In the genomic region with DNA sequence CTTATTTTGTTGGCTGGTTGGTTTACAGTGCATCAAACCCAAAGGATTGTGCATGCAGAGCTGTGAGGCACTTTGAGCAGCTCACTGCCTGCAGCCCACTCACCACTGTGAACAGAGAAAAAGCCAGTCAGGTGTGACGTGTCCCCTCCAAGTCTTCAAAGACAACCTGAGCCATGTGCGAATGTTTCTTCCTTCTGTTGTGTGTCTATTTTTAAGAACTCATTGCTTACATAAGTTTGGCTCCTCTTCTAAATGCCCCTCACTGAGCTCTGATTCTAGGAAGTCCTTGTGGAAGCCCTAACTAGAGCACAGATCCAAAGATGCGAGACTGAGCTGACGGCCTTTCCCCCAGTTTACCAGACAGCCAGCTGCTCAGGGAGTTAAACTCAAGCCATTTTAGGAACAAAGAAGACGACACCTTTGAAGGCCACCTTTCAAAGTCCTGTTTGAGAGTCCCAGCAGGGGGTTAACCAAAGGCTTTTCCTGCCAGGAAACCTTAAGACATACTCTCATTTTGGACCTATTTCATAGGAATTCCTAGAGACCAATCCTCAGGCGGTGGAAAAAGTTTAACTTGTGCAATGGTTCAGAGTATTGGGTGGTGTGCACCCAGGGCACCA, we compare ENCODE assay signal across 20 mouse cellular contexts. TPM values are rescaled to one million over a fixed set of nuclear protein-coding genes. Genes with fewer than 3 reads are reported as not detected.
DNase-seq lines count a peak whose midpoint lies in the region; ATAC-seq and TF ChIP-seq lines count a peak whose summit lies in the region.
"Had no signal": no experiment of that assay in that cellular context is flagged by ENCODE, and none has a peak within 500 bp of the region (broad histone marks: within the 10 kb centered on the region; RNA-seq: fewer than 3 reads in every experiment).

No protein-coding gene starts in this region.

- ATAC-seq in forebrain, embryonic 14.5 days: no peak
- no peak for ATAC-seq in forebrain, postnatal 0 days
- ATAC-seq: intestine, embryonic 15.5 days had no signal

- H3K36me3 ChIP-seq in forebrain, embryonic 14.5 days (ENCODE audit: control insufficient read depth, insufficient read depth, low read length): peaks cover 10% of the 10 kb centered on the region; the same call in 1 of the 2 replicates
- peaks cover 8% of the 10 kb centered on the region for H3K36me3 ChIP-seq in forebrain, postnatal 0 days (ENCODE audit: insufficient read depth)
- H3K36me3 ChIP-seq: intestine, embryonic 15.5 days had no signal

- peak; percentile 2 for DNase-seq in forebrain, embryonic 14.5 days (ENCODE audit: low spot score)
- DNase-seq in forebrain, postnatal 0 days: no peak
- no peak for DNase-seq in layer of hippocampus, adult 2 months (ENCODE audit: low spot score in 2 of 2)
- no peak for DNase-seq in layer of hippocampus, postnatal 10 days (ENCODE audit: low spot score in 2 of 2)
- DNase-seq in right cerebral cortex, postnatal 25 days: peak; percentile 46
- no peak for DNase-seq in right cerebral cortex, postnatal 4 days
- DNase-seq in embryo, embryonic 9.5 days (ENCODE audit: extremely low spot score): no peak
- DNase-seq in retina, embryonic 14.5 days (ENCODE audit: low spot score): no peak
- DNase-seq: adrenal gland, postnatal 36 days; gastrocnemius, postnatal 25 days; liver, embryonic 13.5 days had no signal

- H3K4me2 ChIP-seq in forebrain, embryonic 14.5 days (ENCODE audit: low read length): no peak overlapping the region
- H3K4me2 ChIP-seq in forebrain, postnatal 0 days (ENCODE audit: low read depth): no peak overlapping the region
- H3K4me2 ChIP-seq: embryonic facial prominence, embryonic 13.5 days; heart, embryonic 12.5 days; hindbrain, embryonic 14.5 days; intestine, embryonic 15.5 days; limb, embryonic 12.5 days; liver, embryonic 13.5 days; lung, embryonic 15.5 days; midbrain, embryonic 12.5 days had no signal

- WGBS in forebrain, embryonic 14.5 days: 46% methylated on average over 6 of the region's 6 CpGs
- 49% methylated on average over 6 of the region's 6 CpGs for WGBS in forebrain, postnatal 0 days

- no peak for TF ChIP-seq CTCF in forebrain, postnatal 0 days (IDR thresholded peaks at IDR 0.05; ENCODE audit: low read depth)
- no peak for TF ChIP-seq CTCF in layer of hippocampus, adult 2 months (conservative IDR thresholded peaks at IDR 0.05)

- no peaks in the 10 kb centered on the region for H3K27me3 ChIP-seq in forebrain, embryonic 14.5 days (replicated peaks; ENCODE audit: control insufficient read depth, insufficient read depth, low read length)
- H3K27me3 ChIP-seq in forebrain, postnatal 0 days (ENCODE audit: insufficient read depth, low read length): no peaks in the 10 kb centered on the region
- H3K27me3 ChIP-seq: embryonic facial prominence, embryonic 13.5 days; heart, embryonic 12.5 days; intestine, embryonic 15.5 days; limb, embryonic 12.5 days; liver, embryonic 13.5 days; lung, embryonic 15.5 days; midbrain, embryonic 12.5 days had no signal

- H3K27ac ChIP-seq in forebrain, embryonic 14.5 days (ENCODE audit: low read depth, low read length): no peak overlapping the region
- no peak overlapping the region for H3K27ac ChIP-seq in forebrain, postnatal 0 days (ENCODE audit: low read depth, low read length)
- peak overlapping the region; percentile 20; the same call in 1 of the 2 replicates for H3K27ac ChIP-seq in layer of hippocampus, adult 2 months
- H3K27ac ChIP-seq: embryonic facial prominence, embryonic 13.5 days; hindbrain, embryonic 14.5 days; intestine, embryonic 15.5 days; limb, embryonic 12.5 days; liver, embryonic 13.5 days; lung, embryonic 15.5 days; macrophage; midbrain, embryonic 12.5 days had no signal

- no peak overlapping the region for H3K9ac ChIP-seq in forebrain, embryonic 14.5 days (ENCODE audit: low read length)
- H3K9ac ChIP-seq in forebrain, postnatal 0 days: no peak overlapping the region
- H3K9ac ChIP-seq: embryonic facial prominence, embryonic 13.5 days; heart, embryonic 12.5 days; hindbrain, embryonic 14.5 days; intestine, embryonic 15.5 days; limb, embryonic 12.5 days; liver, embryonic 13.5 days; lung, embryonic 15.5 days; midbrain, embryonic 12.5 days had no signal

- no peaks in the 10 kb centered on the region for H3K9me3 ChIP-seq in forebrain, embryonic 14.5 days (replicated peaks; ENCODE audit: control insufficient read depth, low read length)
- no peaks in the 10 kb centered on the region for H3K9me3 ChIP-seq in forebrain, postnatal 0 days (ENCODE audit: low read length)
- H3K9me3 ChIP-seq: embryonic facial prominence, embryonic 13.5 days; heart, embryonic 12.5 days; intestine, embryonic 15.5 days; limb, embryonic 12.5 days; liver, embryonic 13.5 days; lung, embryonic 15.5 days; midbrain, embryonic 12.5 days had no signal

- H3K4me1 ChIP-seq in forebrain, embryonic 14.5 days (ENCODE audit: control insufficient read depth, insufficient read depth, low read length): no peaks in the 10 kb centered on the region
- no peaks in the 10 kb centered on the region for H3K4me1 ChIP-seq in forebrain, postnatal 0 days (ENCODE audit: insufficient read depth)
- H3K4me1 ChIP-seq: embryonic facial prominence, embryonic 13.5 days; intestine, embryonic 15.5 days; limb, embryonic 12.5 days; liver, embryonic 13.5 days; lung, embryonic 15.5 days; midbrain, embryonic 12.5 days had no signal

- H3K4me3 ChIP-seq in forebrain, embryonic 14.5 days (ENCODE audit: low read depth, low read length): no peak overlapping the region
- no peak overlapping the region for H3K4me3 ChIP-seq in forebrain, postnatal 0 days (ENCODE audit: low read depth, low read length)
- H3K4me3 ChIP-seq in layer of hippocampus, adult 2 months: no peak overlapping the region
- H3K4me3 ChIP-seq: embryonic facial prominence, embryonic 13.5 days; heart, embryonic 12.5 days; intestine, embryonic 15.5 days; limb, embryonic 12.5 days; liver, embryonic 13.5 days; lung, embryonic 15.5 days; midbrain, embryonic 12.5 days had no signal

RNA-seq across cellular contexts. Expression of a gene that starts 53.4 kb away (rescaled TPM):
- polyA plus RNA-seq in forebrain, embryonic 14.5 days (2014; fragmentation: Nextera tagmentation; extraction: Ambion mirVana): 0.14 TPM in 1 of 2 replicates, not detected in the other
- total RNA-seq in forebrain, postnatal 0 days (2014; rRNA removed): 0.77 and 1.3 TPM in 2 replicates
- polyA plus RNA-seq in forebrain, postnatal 0 days (2015; fragmentation: Nextera tagmentation; extraction: Ambion mirVana): 0.13 TPM in 1 of 2 replicates, not detected in the other
- total RNA-seq in layer of hippocampus, adult 2 months (2021): under 1 TPM; 0.61 TPM
- 1 to 10 TPM in 1 of 2 experiments, under 1 TPM in 1; 0.47 to 1.0 TPM for total RNA-seq in layer of hippocampus, postnatal 10 days (2021)
- total RNA-seq: heart, postnatal 25 days had no signal
- polyA plus RNA-seq: embryonic facial prominence, embryonic 13.5 days; heart, embryonic 12.5 days; hindbrain, embryonic 14.5 days; intestine, embryonic 15.5 days; limb, embryonic 12.5 days; liver, embryonic 13.5 days; lung, embryonic 15.5 days; macrophage had no signal

Comparison
In these comparisons a context has a peak if more than half of its experiments do, and no peak if none do; other contexts are left out.
1. DNase-seq: peak in forebrain, embryonic 14.5 days (single experiment) and right cerebral cortex, postnatal 25 days (single experiment); none in forebrain, postnatal 0 days (single experiment), layer of hippocampus, adult 2 months (0 of 2), layer of hippocampus, postnatal 10 days (0 of 2), right cerebral cortex, postnatal 4 days (single experiment), embryo, embryonic 9.5 days (single experiment) and retina, embryonic 14.5 days (single experiment).